Mouse (Mus musculus) limb, embryonic 12.5 days (tissue): ENCODE measurements at regions not wholly inside any gene's neighbourhood (a gene's known extent, or its start where the extent isn't known, plus 50 kb on each side); places are given as distances from the start of the nearest gene placed in this dataset.

Source experiments
- ATAC-seq: fragments of 200-750 bp; cut with Nextera tagmentation; 2 replicates; pipeline ENCODE4 v1.8.0; 2017; ENCODE audit warnings: low read depth, moderate TSS enrichment; ENCODE audit not compliant: insufficient number of reproducible peaks, insufficient read depth, low FRiP score, low TSS enrichment
- H3K27ac ChIP-seq: fragments of 300-500 bp; sonication (generic); 2 replicates; pipeline ENCODE4 v1.5.1; 2016; ENCODE audit warnings: mild to moderate bottlenecking, moderate library complexity
- H3K27me3 ChIP-seq: fragments of 300-500 bp; sonication (generic); 2 replicates; pipeline ENCODE4 v1.6.1; 2016; ENCODE audit warnings: mild to moderate bottlenecking, moderate library complexity
- H3K36me3 ChIP-seq: fragments of 300-500 bp; sonication (generic); 2 replicates; pipeline ENCODE4 v1.6.1; 2016; ENCODE audit warnings: mild to moderate bottlenecking, moderate library complexity
- H3K4me1 ChIP-seq: fragments of 300-500 bp; sonication (generic); replicated peaks from 2 replicates; pipeline ENCODE4 v1.6.1; 2016
- H3K4me2 ChIP-seq: fragments of 300-500 bp; sonication (generic); 2 replicates; pipeline ENCODE4 v1.6.1; 2016; ENCODE audit warnings: mild to moderate bottlenecking, moderate library complexity
- H3K4me3 ChIP-seq: fragments of 300-500 bp; sonication (generic); replicated peaks from 2 replicates; pipeline ENCODE4 v1.5.1; 2016; ENCODE audit warnings: mild to moderate bottlenecking
- H3K9ac ChIP-seq: fragments of 300-500 bp; sonication (generic); replicated peaks from 2 replicates; pipeline ENCODE4 v1.6.1; 2016; ENCODE audit warnings: mild to moderate bottlenecking, moderate library complexity
- H3K9me3 ChIP-seq: fragments of 300-500 bp; sonication (generic); 2 replicates; pipeline ENCODE4 v1.6.1; 2016; ENCODE audit warnings: mild to moderate bottlenecking, moderate library complexity
- WGBS: fragments of 180-500 bp; shearing (Covaris S2); methylation state at CpG from one replicate; pipeline ENCODE4 v1.1.7; 2016; 5-methylcytosine and 5-hydroxymethylcytosine counted together

DNA sequence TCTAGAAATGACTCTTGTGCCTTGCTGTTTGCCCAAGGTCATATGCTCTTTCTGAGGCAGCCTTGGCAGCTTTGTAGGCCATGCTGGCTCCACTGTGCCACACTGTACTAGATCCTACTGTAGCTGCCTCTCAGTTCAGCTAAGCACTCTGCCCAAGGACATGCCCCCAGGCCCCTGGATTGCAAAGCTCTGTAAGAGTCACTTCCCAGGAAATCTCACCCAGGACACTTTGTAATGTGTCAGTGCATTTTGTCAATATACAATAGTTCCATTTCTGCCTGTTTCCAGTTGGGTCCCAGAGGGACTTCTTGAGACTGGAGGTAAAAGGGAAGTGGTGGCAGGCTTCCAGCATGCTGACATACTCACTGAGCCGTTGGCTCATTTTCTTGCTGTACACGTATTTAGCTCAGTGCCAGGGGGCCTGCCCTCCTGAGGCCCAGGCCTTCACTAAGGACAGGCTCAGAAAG lies 287.6 kb upstream of the Eif4g2 start:
- Histone ChIP-seq H3K9ac (no peak overlapping the region), H3K27me3 (no peaks in the 10 kb centered on the region), H3K36me3 (no peaks in the 10 kb centered on the region), H3K4me3 (no peak overlapping the region), H3K4me1 (0 out of 2 replicates have a peak, but pooled peaks cover 4% of the 10 kb centered on the region), H3K27ac (no peak overlapping the region), H3K9me3 (no peaks in the 10 kb centered on the region), H3K4me2 (no peak overlapping the region)
- no peak for ATAC-seq
- WGBS = 58% methylated on average over 2 of the region's 2 CpGs

GRCm38 (mm10) chr7:111368296-111369004 lies 285.6 kb upstream of the Eif4g2 start:
- no peaks in the 10 kb centered on the region for H3K9me3 ChIP-seq
- no peaks in the 10 kb centered on the region for H3K36me3 ChIP-seq
- H3K9ac ChIP-seq = no peak overlapping the region
- no peak overlapping the region for H3K27ac ChIP-seq
- H3K4me3 ChIP-seq = no peak overlapping the region
- H3K4me2 ChIP-seq = no peak overlapping the region
- H3K4me1 ChIP-seq = 0 out of 2 replicates have a peak, but pooled peaks cover 4% of the 10 kb centered on the region
- WGBS = 77% methylated on average over 2 of the region's 2 CpGs
- H3K27me3 ChIP-seq = no peaks in the 10 kb centered on the region
- ATAC-seq = no peak

GRCm38 (mm10) chr7:111366951-111367653 lies 284.3 kb upstream of the Eif4g2 start:
- Histone ChIP-seq H3K27me3 (no peaks in the 10 kb centered on the region), H3K36me3 (no peaks in the 10 kb centered on the region), H3K9ac (no peak overlapping the region), H3K4me2 (no peak overlapping the region), H3K4me3 (no peak overlapping the region), H3K4me1 (0 out of 2 replicates have a peak, but pooled peaks cover 4% of the 10 kb centered on the region), H3K9me3 (no peaks in the 10 kb centered on the region), H3K27ac (no peak overlapping the region)
- no peak for ATAC-seq
- 72% methylated on average over 4 of the region's 4 CpGs for WGBS

GRCm38 (mm10) chr7:111365384-111365783 lies 282.6 kb upstream of the Eif4g2 start:
- Histone ChIP-seq H3K36me3 (no peaks in the 10 kb centered on the region), H3K9me3 (no peaks in the 10 kb centered on the region), H3K27me3 (no peaks in the 10 kb centered on the region), H3K27ac (no peak overlapping the region), H3K9ac (no peak overlapping the region), H3K4me2 (no peak overlapping the region), H3K4me1 (0 out of 2 replicates have a peak, but pooled peaks cover under 1% of the 10 kb centered on the region), H3K4me3 (no peak overlapping the region)
- 79% methylated on average over 5 of the region's 5 CpGs for WGBS
- ATAC-seq = no peak

GRCm38 (mm10) chr7:111363206-111363605 lies 280.4 kb upstream of the Eif4g2 start:
- H3K4me1 ChIP-seq = no peaks in the 10 kb centered on the region
- ATAC-seq = no peak
- no peak overlapping the region for H3K4me2 ChIP-seq
- WGBS = 86% methylated on average over 5 of the region's 5 CpGs
- no peak overlapping the region for H3K27ac ChIP-seq
- H3K9me3 ChIP-seq = no peaks in the 10 kb centered on the region
- H3K27me3 ChIP-seq = no peaks in the 10 kb centered on the region
- no peak overlapping the region for H3K9ac ChIP-seq
- H3K4me3 ChIP-seq = no peak overlapping the region
- no peaks in the 10 kb centered on the region for H3K36me3 ChIP-seq

DNA sequence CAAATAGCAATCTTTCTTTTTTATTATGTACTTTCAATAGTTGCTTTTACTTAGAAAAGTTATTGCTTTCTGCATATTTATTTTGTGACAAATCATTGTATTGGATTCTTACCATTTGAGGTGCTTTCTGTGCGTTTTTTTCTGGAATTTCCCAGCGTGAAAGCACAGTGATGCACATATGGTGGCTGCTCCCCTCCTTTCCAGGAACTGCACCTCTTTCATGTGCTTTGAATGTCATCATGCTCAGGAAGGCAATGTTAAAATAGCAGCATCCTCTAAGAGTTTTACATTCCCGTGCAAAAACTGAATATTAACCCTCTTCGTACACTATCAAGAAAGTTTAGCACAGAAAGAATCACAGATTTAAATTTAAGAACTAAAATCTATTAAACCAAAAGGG lies 279.8 kb upstream of the Eif4g2 start:
- Histone ChIP-seq H3K4me2 (no peak overlapping the region), H3K9ac (no peak overlapping the region), H3K36me3 (no peaks in the 10 kb centered on the region), H3K4me1 (no peaks in the 10 kb centered on the region), H3K27ac (no peak overlapping the region), H3K9me3 (no peaks in the 10 kb centered on the region), H3K27me3 (no peaks in the 10 kb centered on the region), H3K4me3 (no peak overlapping the region)
- no peak for ATAC-seq
- WGBS = 75% methylated on average over 4 of the region's 4 CpGs

DNA sequence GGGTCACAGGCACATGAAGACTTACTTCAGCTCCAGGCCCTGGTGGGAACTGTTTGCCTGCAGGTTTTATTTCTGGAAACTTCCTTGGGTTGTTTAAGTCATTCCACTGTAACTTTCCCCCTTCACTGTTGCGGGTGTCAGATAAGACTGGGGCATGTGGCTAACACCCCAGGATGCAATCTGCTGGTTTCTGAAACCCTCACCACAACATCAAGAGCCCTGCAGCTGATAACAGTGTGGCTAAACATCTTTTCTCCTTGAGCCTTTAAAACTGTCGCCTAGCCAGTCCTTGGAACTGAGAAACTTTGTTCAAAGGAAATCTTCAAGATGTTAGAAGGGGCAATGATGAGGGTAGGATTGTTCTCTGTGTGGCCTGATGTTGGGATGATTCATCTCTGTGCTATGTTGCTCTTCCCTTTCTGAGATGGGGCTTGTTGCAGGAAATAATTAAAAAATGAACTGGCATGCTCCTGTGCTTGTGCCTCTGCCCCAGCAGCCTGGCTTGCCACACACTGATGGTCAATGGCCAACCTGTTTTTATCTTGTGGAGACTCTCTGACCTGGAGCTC lies 272.3 kb upstream of the Eif4g2 start:
- 59% methylated on average over 2 of the region's 2 CpGs for WGBS
- H3K4me3 ChIP-seq = no peak overlapping the region
- ATAC-seq = no peak
- no peak overlapping the region for H3K4me2 ChIP-seq
- H3K27ac ChIP-seq = no peak overlapping the region
- H3K9me3 ChIP-seq = no peaks in the 10 kb centered on the region
- no peaks in the 10 kb centered on the region for H3K27me3 ChIP-seq
- H3K4me1 ChIP-seq = 0 out of 2 replicates have a peak, but pooled peaks cover 6% of the 10 kb centered on the region
- no peaks in the 10 kb centered on the region for H3K36me3 ChIP-seq
- no peak overlapping the region for H3K9ac ChIP-seq

- Histone ChIP-seq H3K9me3 (no peaks in the 10 kb centered on the region), H3K36me3 (no peaks in the 10 kb centered on the region), H3K27me3 (no peaks in the 10 kb centered on the region), H3K9ac (no peak overlapping the region), H3K4me3 (no peak overlapping the region), H3K27ac (no peak overlapping the region), H3K4me1 (0 out of 2 replicates have a peak, but pooled peaks cover 6% of the 10 kb centered on the region), H3K4me2 (no peak overlapping the region)
- WGBS = 76% methylated on average over 4 of the region's 4 CpGs
- ATAC-seq = no peak
Measured at GRCm38 (mm10) chr7:111354066-111354465, 271.2 kb upstream of the Eif4g2 start.

DNA sequence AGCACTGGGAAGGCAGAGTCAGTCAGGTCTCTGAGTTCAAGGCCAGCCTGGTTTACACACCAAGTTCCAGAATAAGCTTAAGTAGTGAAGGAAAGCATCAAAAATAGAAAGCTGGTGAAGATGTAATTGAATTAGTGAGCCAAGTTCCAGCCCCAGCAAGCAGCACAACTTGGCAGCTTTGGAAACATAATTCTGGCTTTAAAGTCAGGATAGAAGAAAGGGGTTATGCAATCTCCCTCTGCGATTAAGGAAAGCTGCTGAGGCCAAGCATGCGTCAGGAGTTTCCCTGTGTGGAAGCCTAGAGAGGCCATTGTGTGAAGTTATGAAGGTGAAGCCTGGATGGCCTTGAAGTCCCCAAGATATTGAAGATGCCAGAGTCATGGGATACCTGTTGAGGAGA lies 269.3 kb upstream of the Eif4g2 start:
- 90% methylated on average over 2 of the region's 2 CpGs for WGBS
- H3K4me2 ChIP-seq = no peak overlapping the region
- no peak overlapping the region for H3K9ac ChIP-seq
- H3K9me3 ChIP-seq = no peaks in the 10 kb centered on the region
- no peak overlapping the region for H3K4me3 ChIP-seq
- 0 out of 2 replicates have a peak, but pooled peaks cover 4% of the 10 kb centered on the region for H3K4me1 ChIP-seq
- ATAC-seq = no peak
- H3K27ac ChIP-seq = no peak overlapping the region
- no peaks in the 10 kb centered on the region for H3K27me3 ChIP-seq
- H3K36me3 ChIP-seq = no peaks in the 10 kb centered on the region

- no peak overlapping the region for H3K27ac ChIP-seq
- H3K36me3 ChIP-seq = no peaks in the 10 kb centered on the region
- ATAC-seq = no peak
- H3K9ac ChIP-seq = no peak overlapping the region
- no peak overlapping the region for H3K4me2 ChIP-seq
- no peaks in the 10 kb centered on the region for H3K27me3 ChIP-seq
- H3K4me1 ChIP-seq = no peaks in the 10 kb centered on the region
- H3K4me3 ChIP-seq = no peak overlapping the region
- WGBS = 78% methylated on average over 1 of the region's 1 CpGs
- H3K9me3 ChIP-seq = no peaks in the 10 kb centered on the region
Measured at GRCm38 (mm10) chr7:111345117-111345516, 262.3 kb upstream of the Eif4g2 start.

GRCm38 (mm10) chr7:111337053-111337452 lies 254.2 kb upstream of the Eif4g2 start:
- no peak overlapping the region for H3K27ac ChIP-seq
- WGBS = 70% methylated on average over 3 of the region's 3 CpGs
- H3K9me3 ChIP-seq = no peaks in the 10 kb centered on the region
- no peaks in the 10 kb centered on the region for H3K36me3 ChIP-seq
- H3K27me3 ChIP-seq = no peaks in the 10 kb centered on the region
- H3K4me3 ChIP-seq = no peak overlapping the region
- no peak for ATAC-seq
- H3K9ac ChIP-seq = no peak overlapping the region
- H3K4me2 ChIP-seq = no peak overlapping the region
- no peaks in the 10 kb centered on the region for H3K4me1 ChIP-seq
